Mouse (Mus musculus): ENCODE measurements at regions not wholly inside any gene's neighbourhood (a gene's known extent, or its start where the extent isn't known, plus 50 kb on each side); places are given as distances from the start of the nearest gene placed in this dataset.
A peak's percentile ranks its signal among the peaks of the same experiment; 100 is the strongest.

GRCm38 (mm10) chr1:185619011-185619410 lies 164.4 kb downstream of the Slc30a10 start:
- DNase-seq (ENCODE audit: low spot score in 2 of 2): no peak

DNA sequence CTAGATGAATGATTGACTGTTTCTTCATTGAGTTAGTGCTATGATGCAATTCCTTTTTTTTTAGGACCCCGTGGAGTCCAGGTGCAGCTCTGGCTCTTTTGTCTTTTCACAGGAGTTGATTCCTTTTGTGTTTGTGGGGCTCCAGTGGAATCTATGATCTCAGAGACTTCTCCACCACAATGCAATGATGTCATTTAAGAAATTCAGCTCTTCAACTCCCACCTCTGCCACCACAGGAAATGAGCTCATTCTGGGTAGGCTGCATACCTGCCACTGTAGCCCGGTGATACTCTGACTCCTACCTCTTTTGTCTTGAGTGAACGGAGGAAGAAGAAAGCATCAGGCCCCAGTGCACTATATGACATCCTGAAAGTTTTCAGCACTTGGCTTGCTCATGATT lies 173.8 kb downstream of the Slc30a10 start:
- DNase-seq (ENCODE audit: low spot score in 2 of 2): no peak

GRCm38 (mm10) chr1:185629976-185630375 lies 175.3 kb downstream of the Slc30a10 start:
- DNase-seq (ENCODE audit: low spot score in 2 of 2): no peak

DNA sequence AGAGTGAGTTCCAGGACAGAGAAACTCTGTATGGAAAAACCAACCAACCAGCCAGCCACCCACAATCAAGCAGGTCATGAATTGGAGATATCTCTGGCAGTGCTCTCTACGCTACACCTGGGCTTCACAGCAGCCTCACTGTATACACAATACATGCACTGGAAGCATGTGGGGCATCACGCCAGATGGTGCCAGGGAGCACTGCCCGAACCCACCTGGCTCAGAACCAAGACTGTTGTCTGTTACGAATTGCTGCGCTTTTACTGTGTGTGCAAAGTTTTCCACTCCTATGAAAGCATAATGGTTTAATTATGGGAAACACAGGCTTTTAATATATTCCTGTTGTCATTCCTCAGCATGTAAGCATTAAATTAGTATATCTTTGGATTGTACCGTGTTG lies 184.0 kb downstream of the Slc30a10 start:
- no peak for DNase-seq (ENCODE audit: low spot score in 2 of 2)

DNA sequence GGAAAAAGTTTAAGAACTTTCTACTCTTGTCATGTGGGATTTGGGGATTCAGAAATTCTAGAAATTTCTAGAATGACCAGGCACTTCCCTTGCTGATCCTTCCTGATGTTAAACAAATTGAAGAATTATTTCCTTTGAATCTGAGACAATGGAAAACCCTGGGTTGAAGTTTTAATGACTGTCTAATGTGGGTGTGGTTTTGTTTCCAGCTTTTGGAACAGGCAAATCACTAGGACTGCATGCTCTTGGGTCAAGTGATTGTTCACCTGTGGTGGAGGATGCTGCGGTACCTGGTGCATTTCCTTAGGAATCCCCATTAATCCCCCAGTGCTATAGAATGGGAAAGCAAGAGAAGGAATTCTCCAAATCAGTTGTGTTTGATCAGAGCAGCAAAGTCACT lies 184.8 kb downstream of the Slc30a10 start:
- no peak for DNase-seq (ENCODE audit: low spot score in 2 of 2)

GRCm38 (mm10) chr1:185644026-185644425 lies 189.4 kb downstream of the Slc30a10 start:
- DNase-seq (ENCODE audit: low spot score in 2 of 2): no peak

GRCm38 (mm10) chr1:185648128-185648527 lies 193.5 kb downstream of the Slc30a10 start:
- DNase-seq (ENCODE audit: low spot score in 2 of 2): no peak

DNA sequence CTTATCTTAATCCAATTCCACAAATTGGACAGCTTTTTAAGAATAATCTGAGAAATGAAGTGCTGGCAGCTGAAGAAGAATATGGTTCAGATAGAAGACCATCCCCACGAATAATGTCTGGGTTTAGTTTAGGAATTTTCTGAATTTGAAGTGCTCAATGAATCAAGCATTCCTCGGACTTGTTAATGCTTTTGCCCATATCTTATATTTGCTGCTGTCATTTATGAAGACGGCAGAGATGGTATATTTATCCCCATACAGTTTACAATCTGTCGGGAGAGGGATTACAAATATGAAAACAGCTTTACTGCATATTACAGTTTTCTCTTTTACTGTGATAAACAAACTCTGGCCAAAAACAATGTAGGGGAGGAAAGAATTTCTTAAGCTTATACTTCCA lies 194.3 kb downstream of the Slc30a10 start:
- no peak for DNase-seq (ENCODE audit: low spot score in 2 of 2)

DNA sequence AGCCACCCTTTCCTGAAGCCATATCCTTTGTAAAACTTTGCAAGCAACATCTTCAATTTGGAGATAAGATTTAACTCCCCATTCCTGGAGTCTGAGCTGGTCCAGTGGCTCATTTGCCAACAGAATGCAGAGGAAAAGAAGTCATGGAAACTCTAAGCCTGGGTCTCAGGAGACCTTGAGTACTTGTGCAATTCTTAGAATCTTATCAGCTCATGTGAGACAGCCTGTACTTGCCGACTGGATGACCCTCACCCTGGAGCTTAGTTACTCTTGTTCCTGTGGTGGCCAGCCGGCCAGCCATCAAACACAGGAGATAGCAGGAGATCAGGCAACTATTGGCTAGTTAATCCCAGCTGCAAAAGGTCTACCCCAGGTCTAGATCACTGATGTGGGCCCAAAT lies 196.3 kb downstream of the Slc30a10 start:
- DNase-seq (ENCODE audit: low spot score in 2 of 2): no peak

GRCm38 (mm10) chr1:185655021-185655420 lies 200.4 kb downstream of the Slc30a10 start:
- no peak for DNase-seq (ENCODE audit: low spot score in 2 of 2)

DNA sequence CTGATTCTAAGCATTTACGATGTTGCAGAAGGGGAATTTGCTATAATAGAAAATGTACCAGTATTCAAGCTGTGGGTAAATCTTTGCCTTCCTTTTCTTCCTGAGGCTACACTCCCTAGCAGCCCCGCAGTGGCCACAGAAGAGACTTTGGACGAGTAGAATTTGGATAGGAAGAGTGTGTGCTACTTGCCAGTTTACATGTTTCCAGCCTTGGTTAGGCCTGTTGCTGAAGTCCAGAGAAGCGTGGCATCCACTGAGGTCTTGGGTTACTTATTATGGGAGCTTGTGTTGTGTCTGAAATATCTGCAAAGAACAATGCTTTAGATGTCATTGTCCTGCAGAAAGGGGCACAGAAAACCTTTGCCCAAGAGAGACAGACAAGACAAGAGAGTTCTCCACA lies 200.8 kb downstream of the Slc30a10 start:
- DNase-seq (ENCODE audit: low spot score in 2 of 2): no peak

DNA sequence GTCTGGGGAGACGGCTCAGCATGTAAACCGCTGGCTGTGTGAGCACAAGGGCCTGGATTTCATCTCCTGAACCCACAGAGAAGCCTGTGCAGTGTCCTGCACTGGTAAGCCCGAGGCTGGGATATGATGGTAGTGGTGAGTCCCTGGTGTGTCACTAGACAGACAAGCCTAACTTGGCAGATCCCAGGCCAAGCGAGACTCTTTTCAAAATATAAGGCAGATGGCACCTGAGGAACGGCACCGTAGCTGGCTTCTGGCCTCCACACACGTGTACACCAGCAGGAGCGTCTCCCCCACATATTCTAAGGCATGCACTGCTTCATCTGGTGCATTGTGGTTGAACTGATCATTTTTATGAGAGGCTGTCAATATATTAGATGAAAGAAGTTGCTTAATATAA lies 202.6 kb downstream of the Slc30a10 start:
- DNase-seq (ENCODE audit: low spot score in 2 of 2): no peak

DNA sequence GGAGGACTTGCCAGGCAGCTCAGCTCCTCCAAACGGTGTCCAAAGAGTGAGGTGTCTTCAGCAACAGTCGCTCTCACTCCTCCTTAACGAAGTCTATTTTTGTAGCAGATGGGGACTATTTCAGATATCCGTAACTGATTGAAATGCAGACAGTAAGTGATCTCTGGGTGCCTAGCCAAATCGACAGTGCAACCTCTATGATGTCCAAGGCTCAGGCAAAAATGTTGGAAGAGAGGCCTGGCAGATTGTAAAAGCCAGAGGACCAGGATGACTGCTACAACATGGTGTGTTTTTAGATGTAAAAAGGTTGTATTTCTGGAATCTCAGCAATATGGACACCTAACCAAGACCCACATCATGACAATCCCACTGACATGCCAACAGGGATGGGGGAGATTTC lies 204.8 kb downstream of the Slc30a10 start:
- DNase-seq (ENCODE audit: low spot score in 2 of 2): no peak

DNA sequence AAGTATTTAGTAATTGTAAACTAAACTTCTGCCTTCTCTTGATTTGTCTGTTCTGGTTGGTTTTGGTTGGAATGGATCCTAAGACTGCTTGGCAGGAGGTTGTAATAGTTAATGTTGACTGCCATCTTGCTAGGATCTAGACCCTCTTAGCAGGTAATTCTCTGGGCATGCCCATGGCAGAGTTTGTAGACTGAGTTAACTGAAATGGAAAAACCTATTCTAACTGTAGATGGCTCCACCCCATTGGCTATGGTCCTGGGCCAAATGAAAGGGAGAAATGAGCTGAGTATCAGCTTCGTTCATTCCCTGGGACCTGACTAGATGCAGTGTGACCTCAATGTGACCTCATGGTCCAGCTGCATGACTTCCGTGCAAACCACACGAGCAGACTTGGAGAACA lies 207.7 kb downstream of the Slc30a10 start:
- DNase-seq (ENCODE audit: low spot score in 2 of 2): no peak

- DNase-seq (ENCODE audit: low spot score in 2 of 2): no peak
Observed at GRCm38 (mm10) chr1:185670029-185670741, 215.5 kb downstream of the Slc30a10 start.

GRCm38 (mm10) chr1:185672940-185673339 lies 218.3 kb downstream of the Slc30a10 start:
- no peak for DNase-seq (ENCODE audit: low spot score in 2 of 2)

- DNase-seq (ENCODE audit: low spot score in 2 of 2): no peak
Observed at GRCm38 (mm10) chr1:185675674-185676420, 221.2 kb downstream of the Slc30a10 start.

- peak; percentile 81 to 82 for DNase-seq (ENCODE audit: low spot score in 2 of 2)
Observed at GRCm38 (mm10) chr1:185681610-185682457, 227.2 kb downstream of the Slc30a10 start.

GRCm38 (mm10) chr1:185682458-185682750 lies 227.8 kb downstream of the Slc30a10 start:
- DNase-seq (ENCODE audit: low spot score in 2 of 2): no peak

DNA sequence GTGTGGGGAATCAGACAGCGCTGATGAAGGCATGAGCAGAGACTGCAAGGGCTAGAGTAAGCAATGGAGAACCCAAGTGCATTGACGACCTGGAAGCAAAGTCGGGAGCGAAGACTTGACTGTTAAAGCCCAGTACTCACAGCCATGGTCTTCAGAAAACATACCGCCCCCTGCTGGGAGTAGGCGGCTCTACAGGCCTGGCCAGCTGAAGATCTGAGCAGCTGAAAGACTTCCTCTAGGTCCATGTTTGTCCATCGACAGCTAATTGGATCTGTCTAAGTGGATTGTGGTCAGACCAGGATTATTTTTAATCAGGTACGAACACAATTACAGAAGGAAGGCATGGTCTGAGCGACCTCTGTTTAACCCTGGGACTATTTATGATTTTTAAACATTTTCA lies 230.0 kb downstream of the Slc30a10 start:
- DNase-seq (ENCODE audit: low spot score in 2 of 2): no peak

DNA sequence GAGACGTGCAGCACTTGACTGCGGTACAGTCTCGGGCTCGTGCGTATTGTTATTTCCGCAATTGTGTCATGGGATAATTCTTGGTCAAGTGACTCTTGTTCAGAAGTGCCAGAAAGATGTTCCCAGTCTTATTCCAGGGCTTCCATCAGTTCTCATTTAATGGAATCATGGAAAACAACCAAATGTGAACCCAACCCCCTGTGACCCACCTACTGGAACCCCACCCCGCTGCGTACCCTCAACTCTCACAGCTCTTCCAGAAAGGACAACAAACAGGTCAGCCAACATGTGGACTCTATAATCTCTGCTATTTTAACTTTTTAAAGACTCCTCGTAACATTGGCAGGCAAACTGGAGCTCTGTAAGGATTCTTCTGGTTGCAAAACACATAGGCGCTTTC lies 233.9 kb downstream of the Slc30a10 start:
- no peak for DNase-seq (ENCODE audit: low spot score in 2 of 2)

DNA sequence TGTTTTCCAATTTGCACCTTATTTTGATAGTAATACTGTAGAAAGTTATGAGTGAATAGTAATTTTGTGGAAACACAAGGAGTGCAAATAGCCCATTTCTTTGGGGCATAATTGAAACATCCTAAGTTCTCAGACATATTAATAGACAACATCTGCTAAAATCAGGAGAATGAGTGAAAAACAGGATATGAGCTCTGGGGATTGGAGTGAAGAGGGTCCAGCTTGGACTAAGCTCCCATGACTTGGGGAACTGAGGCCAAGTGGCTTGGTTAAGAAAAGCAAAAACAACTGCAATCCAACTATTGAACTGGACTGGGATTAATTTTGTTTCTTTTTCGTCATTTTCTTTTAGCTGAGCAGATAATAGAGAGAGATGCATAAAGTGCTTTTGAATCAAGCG lies 240.7 kb downstream of the Slc30a10 start:
- no peak for DNase-seq (ENCODE audit: low spot score in 2 of 2)

GRCm38 (mm10) chr1:185699758-185700157 lies 245.1 kb downstream of the Slc30a10 start:
- DNase-seq (ENCODE audit: low spot score in 2 of 2): no peak
